Mouse (Mus musculus) limb, embryonic 12.5 days (tissue): Measurements from ENCODE around the gene Pdp2. TPM values are rescaled to one million over a fixed set of nuclear protein-coding genes. Genes with fewer than 3 reads are reported as not detected.

Experiments
- ATAC-seq: fragments of 200-750 bp; cut with Nextera tagmentation; 2 replicates; pipeline ENCODE4 v1.8.0; 2017; ENCODE audit warnings: low read depth, moderate TSS enrichment; ENCODE audit not compliant: insufficient number of reproducible peaks, insufficient read depth, low FRiP score, low TSS enrichment
- H3K27ac ChIP-seq: fragments of 300-500 bp; sonication (generic); 2 replicates; pipeline ENCODE4 v1.5.1; 2016; ENCODE audit warnings: mild to moderate bottlenecking, moderate library complexity
- H3K27me3 ChIP-seq: fragments of 300-500 bp; sonication (generic); 2 replicates; pipeline ENCODE4 v1.6.1; 2016; ENCODE audit warnings: mild to moderate bottlenecking, moderate library complexity
- H3K36me3 ChIP-seq: fragments of 300-500 bp; sonication (generic); 2 replicates; pipeline ENCODE4 v1.6.1; 2016; ENCODE audit warnings: mild to moderate bottlenecking, moderate library complexity
- H3K4me1 ChIP-seq: fragments of 300-500 bp; sonication (generic); replicated peaks from 2 replicates; pipeline ENCODE4 v1.6.1; 2016
- H3K4me2 ChIP-seq: fragments of 300-500 bp; sonication (generic); 2 replicates; pipeline ENCODE4 v1.6.1; 2016; ENCODE audit warnings: mild to moderate bottlenecking, moderate library complexity
- H3K4me3 ChIP-seq: fragments of 300-500 bp; sonication (generic); replicated peaks from 2 replicates; pipeline ENCODE4 v1.5.1; 2016; ENCODE audit warnings: mild to moderate bottlenecking
- H3K9ac ChIP-seq: fragments of 300-500 bp; sonication (generic); replicated peaks from 2 replicates; pipeline ENCODE4 v1.6.1; 2016; ENCODE audit warnings: mild to moderate bottlenecking, moderate library complexity
- H3K9me3 ChIP-seq: fragments of 300-500 bp; sonication (generic); 2 replicates; pipeline ENCODE4 v1.6.1; 2016; ENCODE audit warnings: mild to moderate bottlenecking, moderate library complexity
- WGBS: fragments of 180-500 bp; shearing (Covaris S2); methylation state at CpG from one replicate; pipeline ENCODE4 v1.1.7; 2016; 5-methylcytosine and 5-hydroxymethylcytosine counted together
- polyA plus RNA-seq: library from polyadenylated mRNA; unstranded; fragments of >200 nt; fragmentation: Nextera tagmentation; extraction: Ambion mirVana; gene quantifications from 2 replicates; pipeline ENCODE4 v1.2.1, GENCODE M21; 2016

Gene Pdp2
- polyA plus RNA-seq = 13.3 and 14.7 TPM in 2 replicates

GRCm38 (mm10) chr8:104591133-104591834 is at the start of gene Pdp2:
Gene Pdp2, plus strand, starts transcription at chr8:104591451.
- no peaks in the 10 kb centered on the region for H3K27me3 ChIP-seq

GRCm38 (mm10) chr8:104541515-104541880 is 49.8 kb upstream of the Pdp2 start:
- no peak overlapping the region for H3K9ac ChIP-seq

More at GRCm38 (mm10) chr8:104591133-104591834, at the start of gene Pdp2:
- peak within 1 kb of the TSS; percentile 81 for H3K27ac ChIP-seq
- H3K4me3 ChIP-seq = peak within 1 kb of the TSS; percentile 64
- ATAC-seq = peak; percentile 96
- H3K4me1 ChIP-seq = peaks cover 13% of the 10 kb centered on the region
- H3K9me3 ChIP-seq = no peaks in the 10 kb centered on the region
- WGBS = under 1% methylated on average over 44 of the region's 44 CpGs
- peak within 1 kb of the TSS; percentile 82 for H3K4me2 ChIP-seq
- H3K36me3 ChIP-seq = peaks cover 28% of the 10 kb centered on the region
- H3K9ac ChIP-seq = peak within 1 kb of the TSS; percentile 63

GRCm38 (mm10) chr8:104542160-104542559 is 49.1 kb upstream of the Pdp2 start:
- Histone ChIP-seq H3K27me3 (peaks cover 67% of the 10 kb centered on the region), H3K9ac (no peak overlapping the region), H3K27ac (no peak overlapping the region), H3K4me3 (no peak overlapping the region), H3K36me3 (no peaks in the 10 kb centered on the region), H3K9me3 (no peaks in the 10 kb centered on the region), H3K4me2 (no peak overlapping the region), H3K4me1 (peaks cover 11% of the 10 kb centered on the region)
- no peak for ATAC-seq
- 15% methylated on average over 11 of the region's 11 CpGs for WGBS

More at GRCm38 (mm10) chr8:104541515-104541880, 49.8 kb upstream of the Pdp2 start:
- Histone ChIP-seq H3K27me3 (peaks cover 68% of the 10 kb centered on the region), H3K36me3 (no peaks in the 10 kb centered on the region), H3K9me3 (no peaks in the 10 kb centered on the region), H3K4me1 (peaks cover 11% of the 10 kb centered on the region), H3K4me3 (peak overlapping the region; percentile 50), H3K4me2 (peak overlapping the region; percentile 81), H3K27ac (no peak overlapping the region)
- 15% methylated on average over 8 of the region's 8 CpGs for WGBS
- no peak for ATAC-seq

GRCm38 (mm10) chr8:104543440-104544045 is 47.7 kb upstream of the Pdp2 start:
- ATAC-seq = no peak
- no peak overlapping the region for H3K27ac ChIP-seq
- H3K4me2 ChIP-seq = no peak overlapping the region
- H3K27me3 ChIP-seq = peaks cover 60% of the 10 kb centered on the region
- H3K36me3 ChIP-seq = no peaks in the 10 kb centered on the region
- H3K9me3 ChIP-seq = no peaks in the 10 kb centered on the region
- WGBS = 81% methylated on average over 8 of the region's 8 CpGs
- peaks cover 11% of the 10 kb centered on the region for H3K4me1 ChIP-seq
- no peak overlapping the region for H3K4me3 ChIP-seq
- no peak overlapping the region for H3K9ac ChIP-seq

- WGBS = 89% methylated on average over 4 of the region's 4 CpGs
- no peak for ATAC-seq
- Histone ChIP-seq H3K4me3 (no peak overlapping the region), H3K9ac (no peak overlapping the region), H3K36me3 (no peaks in the 10 kb centered on the region), H3K27me3 (no peaks in the 10 kb centered on the region), H3K27ac (no peak overlapping the region), H3K4me1 (peaks cover 5% of the 10 kb centered on the region), H3K4me2 (no peak overlapping the region), H3K9me3 (no peaks in the 10 kb centered on the region)
These were observed 36.1 kb upstream of the Pdp2 start for GRCm38 (mm10) chr8:104555191-104555590.

DNA sequence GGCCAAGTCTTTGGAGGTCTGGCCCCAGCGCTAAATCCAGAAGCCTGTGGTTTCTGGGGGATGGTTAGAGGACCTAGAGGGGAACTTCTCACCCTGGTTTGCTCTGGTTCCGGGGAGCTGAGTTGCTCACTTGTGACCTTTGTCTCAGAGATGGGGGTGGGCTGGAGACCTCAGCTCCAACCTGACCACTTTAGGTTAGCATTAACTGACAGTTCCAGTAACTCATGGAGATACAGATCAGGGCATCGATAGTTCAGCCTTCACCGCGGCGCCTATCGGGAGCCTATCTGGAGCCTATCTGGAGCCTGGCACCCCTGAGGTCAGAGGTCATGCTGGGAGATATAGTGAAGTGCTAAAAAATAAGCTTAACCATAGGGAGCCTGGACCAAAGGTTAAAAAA is 34.0 kb upstream of the Pdp2 start:
- Histone ChIP-seq H3K4me2 (no peak overlapping the region), H3K27me3 (no peaks in the 10 kb centered on the region), H3K4me1 (no peaks in the 10 kb centered on the region), H3K9ac (no peak overlapping the region), H3K36me3 (no peaks in the 10 kb centered on the region), H3K9me3 (no peaks in the 10 kb centered on the region), H3K4me3 (no peak overlapping the region), H3K27ac (no peak overlapping the region)
- no peak for ATAC-seq
- WGBS = 77% methylated on average over 7 of the region's 7 CpGs

DNA sequence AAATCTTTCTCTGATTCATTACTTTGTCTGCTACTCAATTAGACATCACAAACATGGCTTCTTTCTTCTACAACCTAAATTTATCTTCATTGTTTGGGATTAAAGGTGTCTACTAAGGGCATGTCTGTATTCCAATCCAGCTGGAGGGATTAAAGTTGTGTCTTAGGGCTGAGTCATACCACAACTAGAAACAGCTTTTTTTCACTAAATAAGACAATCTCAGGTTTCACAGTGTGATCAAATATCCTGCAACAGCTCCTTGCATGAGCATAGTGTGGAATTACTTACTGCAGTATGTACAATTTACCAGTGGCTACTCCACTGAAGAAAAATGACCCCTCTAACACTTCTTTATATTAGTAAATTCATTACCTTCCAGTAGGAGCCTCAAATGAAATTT is 30.5 kb upstream of the Pdp2 start:
- Histone ChIP-seq H3K4me3 (no peak overlapping the region), H3K36me3 (no peaks in the 10 kb centered on the region), H3K4me1 (no peaks in the 10 kb centered on the region), H3K9me3 (no peaks in the 10 kb centered on the region), H3K27ac (no peak overlapping the region), H3K9ac (no peak overlapping the region), H3K27me3 (no peaks in the 10 kb centered on the region), H3K4me2 (no peak overlapping the region)
- no peak for ATAC-seq

- 25% methylated on average over 22 of the region's 22 CpGs for WGBS
- H3K4me3 ChIP-seq = no peak overlapping the region
- no peak overlapping the region for H3K9ac ChIP-seq
- H3K4me2 ChIP-seq = no peak overlapping the region
- H3K27me3 ChIP-seq = no peaks in the 10 kb centered on the region
- no peaks in the 10 kb centered on the region for H3K9me3 ChIP-seq
- H3K36me3 ChIP-seq = no peaks in the 10 kb centered on the region
- no peaks in the 10 kb centered on the region for H3K4me1 ChIP-seq
- ATAC-seq = peak; percentile 79; the same call in 1 of the 2 replicates
- no peak overlapping the region for H3K27ac ChIP-seq
These were observed 26.4 kb upstream of the Pdp2 start for GRCm38 (mm10) chr8:104564633-104565456.

GRCm38 (mm10) chr8:104565457-104565798 is 25.8 kb upstream of the Pdp2 start:
- no peak overlapping the region for H3K9ac ChIP-seq
- H3K4me3 ChIP-seq = no peak overlapping the region
- no peaks in the 10 kb centered on the region for H3K36me3 ChIP-seq
- H3K4me1 ChIP-seq = no peaks in the 10 kb centered on the region
- no peak for ATAC-seq
- H3K27ac ChIP-seq = no peak overlapping the region
- WGBS = 95% methylated on average over 5 of the region's 5 CpGs
- H3K4me2 ChIP-seq = no peak overlapping the region
- H3K9me3 ChIP-seq = no peaks in the 10 kb centered on the region
- peaks cover 2% of the 10 kb centered on the region; the same call in 1 of the 2 replicates for H3K27me3 ChIP-seq

- WGBS = 52% methylated on average over 1 of the region's 1 CpGs
- no peaks in the 10 kb centered on the region for H3K36me3 ChIP-seq
- no peak overlapping the region for H3K4me3 ChIP-seq
- no peak for ATAC-seq
- H3K4me2 ChIP-seq = no peak overlapping the region
- 0 out of 2 replicates have a peak, but pooled peaks cover 3% of the 10 kb centered on the region for H3K4me1 ChIP-seq
- H3K27me3 ChIP-seq = peaks cover 3% of the 10 kb centered on the region; the same call in 1 of the 2 replicates
- no peak overlapping the region for H3K9ac ChIP-seq
- H3K9me3 ChIP-seq = no peaks in the 10 kb centered on the region
- H3K27ac ChIP-seq = no peak overlapping the region
These were observed 21.7 kb upstream of the Pdp2 start for GRCm38 (mm10) chr8:104569559-104569958.
